Mouse (Mus musculus) liver, adult 2 months (tissue): Measurements from ENCODE around the gene Tnp2.

Experiments
- CTCF ChIP-seq: fragments of 200-500 bp; IDR thresholded peaks from 2 replicates; pipeline ENCODE4 v1.5.1; 2011; ENCODE audit warnings: low read depth, low read length, control low read depth
- POLR2A ChIP-seq: fragments of 200-500 bp; IDR thresholded peaks from 2 replicates; pipeline ENCODE4 v1.6.1; 2011; ENCODE audit warnings: low read length, control low read depth; ENCODE audit not compliant: insufficient read depth; ENCODE audit errors: extremely low read depth

- TF ChIP-seq POLR2A (no peak), CTCF (no peak)
These were observed 16.5 kb downstream of the Tnp2 start for GRCm38 (mm10) chr16:10771769-10772510.
